In genomic region chr4:107196454-107196853, GRCm38 (mm10) we compare ENCODE assay signal across 24 mouse cellular contexts. TPM values are rescaled to one million over a fixed set of nuclear protein-coding genes. Genes with fewer than 3 reads are reported as not detected.
"Had no signal": no experiment of that assay in that cellular context is flagged by ENCODE, and none has a peak within 500 bp of the region (broad histone marks: within the 10 kb centered on the region; RNA-seq: fewer than 3 reads in every experiment).

No protein-coding gene starts in this region.

- ATAC-seq: liver, embryonic 12.5 days had no signal

- H3K4me1 ChIP-seq: liver, embryonic 12.5 days; midbrain, embryonic 12.5 days; neural tube, embryonic 13.5 days; neural tube, embryonic 15.5 days had no signal

- H3K27ac ChIP-seq: liver, embryonic 12.5 days; liver, embryonic 14.5 days; macrophage; midbrain, embryonic 12.5 days; neural tube, embryonic 13.5 days; neural tube, embryonic 15.5 days had no signal

- H3K9ac ChIP-seq: liver, embryonic 12.5 days; liver, embryonic 14.5 days; lung, embryonic 14.5 days; midbrain, embryonic 12.5 days; neural tube, embryonic 13.5 days; neural tube, embryonic 15.5 days had no signal

- H3K4me3 ChIP-seq: liver, embryonic 12.5 days; megakaryocyte, embryonic 14.5 days; midbrain, embryonic 12.5 days; neural tube, embryonic 13.5 days; neural tube, embryonic 15.5 days had no signal

- H3K4me2 ChIP-seq: liver, embryonic 12.5 days; lung, embryonic 14.5 days; midbrain, embryonic 12.5 days; neural tube, embryonic 13.5 days; neural tube, embryonic 15.5 days had no signal

- H3K9me3 ChIP-seq: liver, embryonic 12.5 days; megakaryocyte, embryonic 14.5 days; midbrain, embryonic 12.5 days; neural tube, embryonic 13.5 days; neural tube, embryonic 15.5 days had no signal

- H3K27me3 ChIP-seq: liver, embryonic 12.5 days; megakaryocyte, embryonic 14.5 days; midbrain, embryonic 12.5 days; neural tube, embryonic 13.5 days; neural tube, embryonic 15.5 days had no signal

- DNase-seq: lung, adult 18-20 months; lung, embryonic 14.5 days; lung, postnatal 10 days; lung, postnatal 36 days; midbrain, embryonic 14.5 days; retina, postnatal 1 day; right cerebral cortex, adult 18-20 months; right cerebral cortex, postnatal 25 days; right cerebral cortex, postnatal 4 days; spleen, adult 18-20 months; thymus, postnatal 25 days; thymus, postnatal 4 days had no signal

RNA-seq across cellular contexts. Expression of gene Ldlrad1, which starts 12.5 kb away (rescaled TPM):
- polyA plus RNA-seq: liver, embryonic 12.5 days; liver, embryonic 14.5 days; liver, embryonic 16.5 days; lung, embryonic 14.5 days; macrophage; midbrain, embryonic 12.5 days; midbrain, embryonic 14.5 days; midbrain, postnatal 0 days; neural tube, embryonic 11.5 days; neural tube, embryonic 13.5 days; neural tube, embryonic 15.5 days; stomach, embryonic 14.5 days; stomach, embryonic 16.5 days had no signal
